Mouse (Mus musculus) C2C12 (cell line): Measurements from ENCODE around the gene Sept3.

Source experiments
- CTCF ChIP-seq: IDR thresholded peaks from one replicate; pipeline ENCODE4 v1.5.1; 2011; ENCODE audit not compliant: control insufficient read depth, insufficient read depth, insufficient read length
- FOSL1 ChIP-seq: IDR thresholded peaks from one replicate; pipeline ENCODE4 v1.8.0; 2011; ENCODE audit warnings: mild to moderate bottlenecking, low read length; ENCODE audit not compliant: poor library complexity, insufficient read depth, severe bottlenecking

DNA sequence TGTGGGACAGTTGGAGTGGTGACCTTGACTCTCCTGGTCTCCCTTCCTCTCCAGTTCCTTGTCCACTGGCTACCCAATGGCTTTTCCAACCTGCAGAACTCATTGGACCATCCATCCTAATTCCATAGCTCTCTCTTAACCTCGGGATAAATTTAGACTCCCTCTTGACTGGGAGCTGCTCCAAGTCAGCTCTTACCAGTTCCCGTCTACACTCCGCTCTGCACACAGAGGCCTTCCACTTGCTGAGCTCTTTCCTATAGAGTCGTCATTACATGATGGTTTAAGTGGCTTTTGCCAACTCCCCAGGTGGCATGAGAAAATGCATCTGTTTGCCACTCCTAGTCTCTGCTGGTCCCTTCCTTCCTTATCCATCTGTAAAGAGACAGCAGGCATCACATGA, 5.9 kb downstream of the Sept3 start:
- TF ChIP-seq CTCF: no peak
- no peak for TF ChIP-seq FOSL1
